Mouse (Mus musculus): ENCODE results near the gene Ranbp1.

DNA sequence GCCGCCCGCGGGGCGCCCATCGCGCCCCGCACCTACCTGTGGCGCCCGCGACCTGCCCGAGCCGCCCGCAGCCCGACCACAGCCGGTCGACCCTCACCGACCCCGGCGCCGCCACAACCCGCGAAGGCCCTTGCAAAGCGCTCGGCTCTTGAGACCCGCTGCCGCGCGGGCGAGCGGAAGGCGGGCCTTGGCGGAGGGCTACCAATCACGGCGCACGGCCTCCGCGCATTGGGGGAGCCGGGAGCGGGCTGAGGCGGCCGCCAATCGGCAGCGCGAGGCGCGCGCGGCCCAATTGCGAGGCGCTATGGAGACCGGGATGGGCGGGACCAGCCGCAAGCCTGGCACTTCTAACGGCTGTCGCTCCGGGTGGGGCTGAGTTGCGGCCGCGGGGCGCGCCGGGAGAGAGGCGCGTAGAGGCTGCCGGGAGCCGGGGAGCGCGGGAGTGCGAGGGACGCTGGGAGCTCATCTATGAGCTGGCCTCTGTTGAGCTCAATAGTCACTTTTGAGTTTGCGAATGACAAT is 40.6 kb upstream of the Ranbp1 start, which contains the start of gene Dgcr8:
- no peak for TF ChIP-seq CTCF (IDR thresholded peaks at IDR 0.05; ENCODE audit: low read depth)
- no peak for TF ChIP-seq EP300 (optimal IDR thresholded peaks at IDR 0.05)

Measured in stomach, postnatal 0 days (tissue).